Mouse (Mus musculus): ENCODE measurements around the gene Prss45.

- TF ChIP-seq CTCF (IDR thresholded peaks at IDR 0.05) (no peak), EP300 (IDR thresholded peaks at IDR 0.05) (no peak)
Measured at GRCm38 (mm10) chr9:110810051-110810450, 24.3 kb upstream of the Prss45 start.
